Mouse (Mus musculus) lung, adult 2 months (tissue): ENCODE results near the gene Gm10447. TPM values are rescaled to one million over a fixed set of nuclear protein-coding genes. Genes with fewer than 3 reads are reported as not detected.

Experiments
- DNase-seq: peaks from one replicate; pipeline ENCODE4 v3.0.0; 2022
- H3K4me1 ChIP-seq: fragments of 200-500 bp; 2 replicates; pipeline ENCODE4 v1.6.1; 2011; ENCODE audit warnings: low read length; ENCODE audit not compliant: control insufficient read depth, insufficient read depth
- H3K4me3 ChIP-seq: fragments of 200-500 bp; replicated peaks from 2 replicates; pipeline ENCODE3; 2011; ENCODE audit warnings: low read depth, mild to moderate bottlenecking, control low read depth, low read length; ENCODE audit errors: extremely low read depth
- CTCF ChIP-seq: fragments of 200-500 bp; IDR thresholded peaks from 2 replicates; pipeline ENCODE4 v1.5.1; 2011; ENCODE audit warnings: mild to moderate bottlenecking, low read length, control low read depth; ENCODE audit not compliant: insufficient read depth
- POLR2A ChIP-seq: fragments of 200-500 bp; IDR thresholded peaks from 2 replicates; pipeline ENCODE4 v1.6.1; 2011; ENCODE audit warnings: low read depth, mild to moderate bottlenecking, control low read depth, low read length, borderline replicate concordance; ENCODE audit errors: extremely low read depth
- polyA plus RNA-seq: library from polyadenylated mRNA; depleted of rRNA; stranded (reverse); fragments of >200 nt; gene quantifications from 2 replicates; pipeline ENCODE4 v1.2.3, GENCODE M21; 2012; rRNA removed

Gm10447 gene
- polyA plus RNA-seq, 1 experiment: 0.25 TPM

GRCm38 (mm10) chr11:53411738-53412137 is 45.2 kb downstream of the Gm10447 start:
- 0 out of 2 replicates have a peak, but pooled peaks have one; percentile 15 for TF ChIP-seq CTCF
- no peak for TF ChIP-seq POLR2A
- no peak for DNase-seq
- Histone ChIP-seq H3K4me1 (no peaks in the 10 kb centered on the region), H3K4me3 (no peak overlapping the region)

Other genes with a start within 250 kb of the Gm10447 start
- 22.0 and 24.9 TPM in 2 replicates for gene Hspa4, start 156.7 kb downstream of the Gm10447 start, polyA plus RNA-seq
- gene Zcchc10, start 132.4 kb downstream of the Gm10447 start, polyA plus RNA-seq: 3.0 and 5.1 TPM in 2 replicates
- 14.0 and 20.4 TPM in 2 replicates for gene Aff4, start 106.3 kb downstream of the Gm10447 start, polyA plus RNA-seq
- not detected in 2 replicates for gene Leap2, start 33.9 kb downstream of the Gm10447 start, polyA plus RNA-seq
- 238 and 276 TPM in 2 replicates for gene Uqcrq, start 26.3 kb downstream of the Gm10447 start, polyA plus RNA-seq
- gene Gdf9, start 26.1 kb downstream of the Gm10447 start, polyA plus RNA-seq: 0.83 and 0.97 TPM in 2 replicates
- 3.0 and 3.2 TPM in 2 replicates for gene Shroom1, start 95 bp upstream of the Gm10447 start, polyA plus RNA-seq
- gene Gm9837, start 13.4 kb upstream of the Gm10447 start, polyA plus RNA-seq: not detected in 2 replicates
- not detected in 2 replicates for gene Gm9945, start 23.1 kb upstream of the Gm10447 start, polyA plus RNA-seq
- gene Sowaha, start 23.2 kb upstream of the Gm10447 start, polyA plus RNA-seq: 0.86 and 0.98 TPM in 2 replicates
- gene Sept8, start 62.1 kb upstream of the Gm10447 start, polyA plus RNA-seq: 40.8 and 49.5 TPM in 2 replicates
- gene Kif3a, start 110.3 kb upstream of the Gm10447 start, polyA plus RNA-seq: 5.4 and 8.5 TPM in 2 replicates
- 0.46 TPM in 1 of 2 replicates, not detected in the other for gene Il4, start 161.6 kb upstream of the Gm10447 start, polyA plus RNA-seq
- not detected in 2 replicates for gene Il13, start 177.6 kb upstream of the Gm10447 start, polyA plus RNA-seq